Mouse (Mus musculus) fat pad, adult 2 months (tissue): ENCODE measurements at regions not wholly inside any gene's neighbourhood (a gene's known extent, or its start where the extent isn't known, plus 50 kb on each side); places are given as distances from the start of the nearest gene placed in this dataset.
"Not testable (repeated sequence)": the region's sequence is repeated elsewhere in the genome, so short reads cannot be mapped to it uniquely, and the experiment has no call there.

Experiments
- DNase-seq: peaks from one replicate; pipeline ENCODE4 v3.0.0-alpha.2; 2011; ENCODE audit warnings: low read depth, low spot score; ENCODE audit errors: extremely low read depth

GRCm38 (mm10) chr12:95384248-95384964 lies 307.6 kb upstream of the Flrt2 start:
- DNase-seq, result no peak

GRCm38 (mm10) chr12:95385688-95386087 lies 306.3 kb upstream of the Flrt2 start:
- DNase-seq, result no peak

- DNase-seq, result no peak
Measured at GRCm38 (mm10) chr12:95388185-95388584, 303.8 kb upstream of the Flrt2 start.

GRCm38 (mm10) chr12:95392821-95393220 lies 299.2 kb upstream of the Flrt2 start:
- DNase-seq, result no peak

GRCm38 (mm10) chr12:95394991-95395530 lies 297.0 kb upstream of the Flrt2 start:
- DNase-seq, result no peak

GRCm38 (mm10) chr12:95420861-95421260 lies 271.2 kb upstream of the Flrt2 start:
- DNase-seq, result no peak

- DNase-seq, result no peak
Measured at GRCm38 (mm10) chr12:95424739-95425138, 267.3 kb upstream of the Flrt2 start.

GRCm38 (mm10) chr12:95437226-95437625 lies 254.8 kb upstream of the Flrt2 start:
- no peak for DNase-seq

- DNase-seq, result peak; percentile 61
Measured at GRCm38 (mm10) chr12:95457480-95457879, 234.5 kb upstream of the Flrt2 start.

- DNase-seq, result no peak
Measured at GRCm38 (mm10) chr12:95466502-95467490, 225.2 kb upstream of the Flrt2 start.

- no peak for DNase-seq
Measured at GRCm38 (mm10) chr12:95469897-95470296, 222.1 kb upstream of the Flrt2 start.

GRCm38 (mm10) chr12:95486502-95486901 lies 205.5 kb upstream of the Flrt2 start:
- no peak for DNase-seq

- DNase-seq, result no peak
Measured at GRCm38 (mm10) chr12:95488371-95488770, 203.7 kb upstream of the Flrt2 start.

- DNase-seq, result no peak
Measured at GRCm38 (mm10) chr12:95489374-95489773, 202.7 kb upstream of the Flrt2 start.

GRCm38 (mm10) chr12:95489848-95490247 lies 202.2 kb upstream of the Flrt2 start:
- no peak for DNase-seq

GRCm38 (mm10) chr12:95491806-95492436 lies 200.1 kb upstream of the Flrt2 start:
- not testable (repeated sequence) for DNase-seq

GRCm38 (mm10) chr12:95501443-95501842 lies 190.6 kb upstream of the Flrt2 start:
- DNase-seq, result no peak

- DNase-seq, result no peak
Measured at GRCm38 (mm10) chr12:95520008-95520407, 172.0 kb upstream of the Flrt2 start.

GRCm38 (mm10) chr12:95522052-95522451 lies 170.0 kb upstream of the Flrt2 start:
- DNase-seq, result no peak

GRCm38 (mm10) chr12:95533888-95534639 lies 158.0 kb upstream of the Flrt2 start:
- DNase-seq, result no peak
